Mouse (Mus musculus) heart, adult 2 months (tissue): ENCODE measurements at regions not wholly inside any gene's neighbourhood (a gene's known extent, or its start where the extent isn't known, plus 50 kb on each side); places are given as distances from the start of the nearest gene placed in this dataset.

Source experiments
- EP300 ChIP-seq: fragments of 200-500 bp; IDR thresholded peaks from 2 replicates; pipeline ENCODE4 v1.6.1; 2011; ENCODE audit warnings: low read depth, low read length, control low read depth; ENCODE audit not compliant: insufficient read depth
- POLR2A ChIP-seq: fragments of 200-500 bp; IDR thresholded peaks from 2 replicates; pipeline ENCODE4 v1.6.1; 2011; ENCODE audit warnings: mild to moderate bottlenecking, low read depth, low read length, control low read depth; ENCODE audit not compliant: insufficient read depth

GRCm38 (mm10) chr2:30718741-30719381 is 84.6 kb downstream of the 1700001O22Rik start:
- TF ChIP-seq POLR2A (peak; percentile 66; the same call in 1 of the 2 replicates), EP300 (no peak)
